Mouse (Mus musculus): ENCODE data around the gene B3gnt2.

- peak; percentile 21; the same call in 1 of the 2 replicates for TF ChIP-seq CTCF (IDR thresholded peaks at IDR 0.05)
- no peak for TF ChIP-seq EP300 (IDR thresholded peaks at IDR 0.05)
These were observed 2.1 kb downstream of the B3gnt2 start for GRCm38 (mm10) chr11:22858441-22859300.
